Mouse (Mus musculus): ENCODE data around the gene D630003M21Rik. TPM values are rescaled to one million over a fixed set of nuclear protein-coding genes. Genes with fewer than 3 reads are reported as not detected.

The D630003M21Rik gene
- polyA plus RNA-seq, 1 experiment: 0.35 TPM

GRCm38 (mm10) chr2:158215283-158216117, 13.5 kb downstream of the D630003M21Rik start:
- no peak overlapping the region for H3K4me3 ChIP-seq (replicated peaks; ENCODE audit: control insufficient read depth, low read depth, low read length)
- no peak overlapping the region for H3K27ac ChIP-seq (ENCODE audit: control insufficient read depth, insufficient read depth, low read depth, low read length, poor library complexity)
- no peak for TF ChIP-seq POLR2A (IDR thresholded peaks at IDR 0.05; ENCODE audit: borderline replicate concordance, control insufficient read depth, low read depth, low read length)
- TF ChIP-seq CTCF (IDR thresholded peaks at IDR 0.05; ENCODE audit: control insufficient read depth, insufficient read depth, low read length): no peak
- H3K4me1 ChIP-seq (ENCODE audit: control insufficient read depth, insufficient read depth, low read length): no peaks in the 10 kb centered on the region
- 77% methylated on average over 9 of the region's 9 CpGs for WGBS

DNA sequence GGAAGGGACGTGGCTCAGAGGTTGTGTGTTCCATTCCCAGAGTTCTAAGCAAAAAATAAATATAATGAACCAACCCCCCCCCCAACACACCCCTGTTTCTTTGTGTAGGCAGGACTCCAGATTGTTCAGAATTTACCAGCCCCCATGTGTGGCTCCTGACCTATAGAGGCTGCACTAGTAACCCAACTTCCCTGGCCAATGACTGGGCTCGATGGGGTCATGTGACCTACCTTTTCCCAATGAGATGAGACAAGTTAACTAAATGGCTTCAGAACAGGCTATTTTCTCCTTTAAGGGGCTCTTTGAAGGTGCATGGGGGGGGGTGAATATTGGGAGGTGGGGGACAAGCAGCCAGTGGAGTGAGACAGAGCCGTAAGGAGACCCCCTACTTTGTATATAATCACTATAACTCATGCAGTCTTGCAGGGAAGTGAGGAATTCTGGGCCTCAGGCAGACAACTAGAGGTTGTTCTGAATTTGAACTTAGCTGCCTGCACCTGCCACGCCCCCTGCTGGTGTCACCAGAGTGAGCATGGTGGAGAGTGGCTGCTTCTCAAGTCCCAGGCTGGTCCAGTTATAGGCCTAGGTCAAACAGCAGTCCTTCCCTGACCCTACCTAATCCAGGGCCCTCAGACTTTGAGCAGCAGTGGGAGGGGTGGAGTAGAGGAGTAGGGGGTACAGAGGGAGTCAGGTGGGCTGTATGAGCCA, 17.1 kb downstream of the D630003M21Rik start:
- 71% methylated on average over 4 of the region's 4 CpGs for WGBS
- Histone ChIP-seq H3K27ac (ENCODE audit: control insufficient read depth, insufficient read depth, low read depth, low read length, poor library complexity) (no peak overlapping the region), H3K4me1 (ENCODE audit: control insufficient read depth, insufficient read depth, low read length) (no peaks in the 10 kb centered on the region; the same call in 1 of the 2 replicates), H3K4me3 (replicated peaks; ENCODE audit: control insufficient read depth, low read depth, low read length) (no peak overlapping the region)
- peak; percentile 46; the same call in 1 of the 2 replicates for TF ChIP-seq CTCF (IDR thresholded peaks at IDR 0.05; ENCODE audit: control insufficient read depth, insufficient read depth, low read length)
- TF ChIP-seq POLR2A (IDR thresholded peaks at IDR 0.05; ENCODE audit: borderline replicate concordance, control insufficient read depth, low read depth, low read length): no peak

DNA sequence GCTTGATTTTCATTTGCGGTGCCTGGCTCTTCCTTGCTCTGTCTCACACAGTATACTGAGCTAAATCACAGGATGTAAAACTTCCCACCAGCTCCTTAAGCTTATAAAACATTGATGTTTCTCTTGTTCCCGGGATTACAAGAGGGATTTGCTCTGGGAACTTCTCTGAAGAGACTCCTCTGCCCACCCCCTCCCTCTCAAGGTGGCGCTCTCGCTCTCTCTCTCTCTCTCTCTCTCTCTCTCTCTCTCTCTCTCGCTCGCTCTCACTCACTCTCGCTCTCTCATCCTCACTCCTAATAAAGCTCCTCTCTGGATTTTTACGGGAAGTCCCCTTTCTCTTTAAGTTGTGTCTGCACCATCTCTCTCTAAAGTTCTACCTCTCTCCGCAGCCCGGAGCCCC, 18.1 kb downstream of the D630003M21Rik start:
- 67% methylated on average over 10 of the region's 10 CpGs for WGBS
- no peak overlapping the region for H3K27ac ChIP-seq (ENCODE audit: control insufficient read depth, insufficient read depth, low read depth, low read length, poor library complexity)
- no peak overlapping the region for H3K4me3 ChIP-seq (replicated peaks; ENCODE audit: control insufficient read depth, low read depth, low read length)
- TF ChIP-seq POLR2A (IDR thresholded peaks at IDR 0.05; ENCODE audit: borderline replicate concordance, control insufficient read depth, low read depth, low read length) (no peak), CTCF (IDR thresholded peaks at IDR 0.05; ENCODE audit: control insufficient read depth, insufficient read depth, low read length) (no peak)
- H3K4me1 ChIP-seq (ENCODE audit: control insufficient read depth, insufficient read depth, low read length): no peaks in the 10 kb centered on the region; the same call in 1 of the 2 replicates

- Histone ChIP-seq H3K4me1 (ENCODE audit: control insufficient read depth, insufficient read depth, low read length) (no peaks in the 10 kb centered on the region; the same call in 1 of the 2 replicates), H3K27ac (ENCODE audit: control insufficient read depth, insufficient read depth, low read depth, low read length, poor library complexity) (no peak overlapping the region), H3K4me3 (replicated peaks; ENCODE audit: control insufficient read depth, low read depth, low read length) (no peak overlapping the region)
- TF ChIP-seq CTCF (IDR thresholded peaks at IDR 0.05; ENCODE audit: control insufficient read depth, insufficient read depth, low read length) (no peak), POLR2A (IDR thresholded peaks at IDR 0.05; ENCODE audit: borderline replicate concordance, control insufficient read depth, low read depth, low read length) (no peak)
- WGBS: 44% methylated on average over 4 of the region's 4 CpGs
These were observed 18.5 kb downstream of the D630003M21Rik start for GRCm38 (mm10) chr2:158210503-158210902.

DNA sequence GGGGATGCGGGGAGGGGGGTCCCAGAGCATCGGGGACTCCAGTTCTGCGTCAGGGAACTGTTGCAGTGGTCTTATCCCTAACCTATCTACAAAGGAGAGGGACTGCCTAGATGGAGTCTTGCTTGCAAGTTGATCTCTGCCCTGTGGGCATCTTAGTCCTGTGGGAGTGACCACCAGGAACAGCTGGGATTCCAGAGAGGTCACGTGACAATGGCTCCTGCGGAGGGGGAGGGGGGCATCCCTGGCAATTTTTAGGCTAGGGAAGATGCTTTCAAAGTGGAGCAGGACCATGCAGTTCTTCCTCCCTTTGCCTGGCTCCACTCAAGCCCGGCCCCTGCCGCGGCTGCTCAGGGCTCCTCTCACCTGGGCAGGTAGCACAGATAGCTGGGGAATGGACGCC, 19.2 kb downstream of the D630003M21Rik start:
- Histone ChIP-seq H3K4me3 (replicated peaks; ENCODE audit: control insufficient read depth, low read depth, low read length) (no peak overlapping the region), H3K4me1 (ENCODE audit: control insufficient read depth, insufficient read depth, low read length) (no peaks in the 10 kb centered on the region; the same call in 1 of the 2 replicates), H3K27ac (ENCODE audit: control insufficient read depth, insufficient read depth, low read depth, low read length, poor library complexity) (no peak overlapping the region)
- TF ChIP-seq CTCF (IDR thresholded peaks at IDR 0.05; ENCODE audit: control insufficient read depth, insufficient read depth, low read length) (no peak), POLR2A (IDR thresholded peaks at IDR 0.05; ENCODE audit: borderline replicate concordance, control insufficient read depth, low read depth, low read length) (no peak)
- 41% methylated on average over 9 of the region's 9 CpGs for WGBS

- Histone ChIP-seq H3K27ac (ENCODE audit: control insufficient read depth, insufficient read depth, low read depth, low read length, poor library complexity) (no peak overlapping the region), H3K4me3 (replicated peaks; ENCODE audit: control insufficient read depth, low read depth, low read length) (no peak overlapping the region), H3K4me1 (ENCODE audit: control insufficient read depth, insufficient read depth, low read length) (no peaks in the 10 kb centered on the region; the same call in 1 of the 2 replicates)
- WGBS: 4% methylated on average over 12 of the region's 12 CpGs
- TF ChIP-seq CTCF (IDR thresholded peaks at IDR 0.05; ENCODE audit: control insufficient read depth, insufficient read depth, low read length): peak; percentile 94
- TF ChIP-seq POLR2A (IDR thresholded peaks at IDR 0.05; ENCODE audit: borderline replicate concordance, control insufficient read depth, low read depth, low read length): no peak
These were observed 21.2 kb downstream of the D630003M21Rik start for GRCm38 (mm10) chr2:158207848-158208247.

- WGBS: 10% methylated on average over 7 of the region's 7 CpGs
- Histone ChIP-seq H3K27ac (ENCODE audit: control insufficient read depth, insufficient read depth, low read depth, low read length, poor library complexity) (no peak overlapping the region), H3K4me3 (replicated peaks; ENCODE audit: control insufficient read depth, low read depth, low read length) (no peak overlapping the region), H3K4me1 (ENCODE audit: control insufficient read depth, insufficient read depth, low read length) (no peaks in the 10 kb centered on the region; the same call in 1 of the 2 replicates)
- TF ChIP-seq CTCF (IDR thresholded peaks at IDR 0.05; ENCODE audit: control insufficient read depth, insufficient read depth, low read length) (peak; percentile 96), POLR2A (IDR thresholded peaks at IDR 0.05; ENCODE audit: borderline replicate concordance, control insufficient read depth, low read depth, low read length) (no peak)
These were observed 24.9 kb downstream of the D630003M21Rik start for GRCm38 (mm10) chr2:158204114-158204513.

GRCm38 (mm10) chr2:158203686-158204085, 25.3 kb downstream of the D630003M21Rik start:
- WGBS: 96% methylated on average over 4 of the region's 4 CpGs
- H3K27ac ChIP-seq (ENCODE audit: control insufficient read depth, insufficient read depth, low read depth, low read length, poor library complexity): no peak overlapping the region
- H3K4me1 ChIP-seq (ENCODE audit: control insufficient read depth, insufficient read depth, low read length): no peaks in the 10 kb centered on the region; the same call in 1 of the 2 replicates
- H3K4me3 ChIP-seq (replicated peaks; ENCODE audit: control insufficient read depth, low read depth, low read length): no peak overlapping the region
- TF ChIP-seq CTCF (IDR thresholded peaks at IDR 0.05; ENCODE audit: control insufficient read depth, insufficient read depth, low read length) (no peak), POLR2A (IDR thresholded peaks at IDR 0.05; ENCODE audit: borderline replicate concordance, control insufficient read depth, low read depth, low read length) (no peak)

Measured in bone marrow, adult 2 months (tissue).